Mouse (Mus musculus): Measurements from ENCODE around the gene Capza2.

GRCm38 (mm10) chr6:17640031-17640430 lies 4.0 kb downstream of the Capza2 start:
- TF ChIP-seq CTCF (IDR thresholded peaks at IDR 0.05; ENCODE audit: extremely low read depth, insufficient read length, insufficient replicate concordance, low read depth, low read length) (no peak), POLR2A (IDR thresholded peaks at IDR 0.05; ENCODE audit: low read depth, low read length) (no peak)
